Mouse (Mus musculus): ENCODE results near the gene Ppm1h.

DNA sequence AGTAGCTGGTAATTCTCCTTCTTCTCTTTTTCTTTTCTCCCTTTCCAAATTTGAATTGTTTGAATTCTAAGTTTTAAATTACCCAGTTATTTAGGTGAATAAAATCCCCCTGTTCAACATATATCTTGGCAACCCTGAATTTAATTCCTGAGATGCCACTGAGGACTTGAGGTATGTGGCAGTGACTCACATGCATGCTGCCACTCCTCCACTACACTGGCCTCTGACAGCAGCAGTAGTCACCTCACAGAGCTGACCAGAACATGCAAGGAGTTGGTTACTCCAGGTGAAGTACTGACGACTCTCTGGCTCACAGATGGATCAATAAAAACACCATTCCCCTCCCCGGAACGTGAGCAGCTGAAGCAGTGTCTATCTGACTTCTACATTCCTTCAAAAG, 98.9 kb downstream of the Ppm1h start:
- TF ChIP-seq USF1 (IDR thresholded peaks at IDR 0.05; ENCODE audit: low read depth) (no peak), E2F4 (IDR thresholded peaks at IDR 0.05; ENCODE audit: insufficient read depth) (no peak), MYOG (IDR thresholded peaks at IDR 0.05; ENCODE audit: control insufficient read depth in 1 of 3, insufficient read depth in 1 of 3, insufficient read length in 2 of 3, low read depth in 2 of 3) (no peak), MAX (IDR thresholded peaks at IDR 0.05; ENCODE audit: low read depth) (no peak)

All from myocyte (in vitro differentiated cells).